14 mouse cellular contexts compared by ENCODE assay signal in genomic region chr1:37337273-37337672, GRCm38 (mm10).
"Had no signal": no experiment of that assay in that cellular context is flagged by ENCODE, and none has a peak within 500 bp of the region (broad histone marks: within the 10 kb centered on the region; RNA-seq: fewer than 3 reads in every experiment).

No protein-coding gene starts in this region.

- H3K27me3 ChIP-seq: limb, embryonic 12.5 days; liver, embryonic 13.5 days; midbrain, embryonic 15.5 days; neural tube, embryonic 13.5 days had no signal

- H3K36me3 ChIP-seq: limb, embryonic 12.5 days; midbrain, embryonic 10.5 days; midbrain, embryonic 15.5 days; neural tube, embryonic 13.5 days had no signal

- H3K4me2 ChIP-seq: limb, embryonic 12.5 days; liver, embryonic 13.5 days; midbrain, embryonic 15.5 days; neural tube, embryonic 13.5 days had no signal

- H3K9me3 ChIP-seq: limb, embryonic 12.5 days; liver, embryonic 13.5 days; midbrain, embryonic 10.5 days; midbrain, embryonic 15.5 days; neural tube, embryonic 13.5 days had no signal

- H3K27ac ChIP-seq: kidney, postnatal 0 days; layer of hippocampus, adult 2 months; limb, embryonic 12.5 days; liver, embryonic 13.5 days; midbrain, embryonic 10.5 days; midbrain, embryonic 15.5 days; neural tube, embryonic 13.5 days had no signal

- DNase-seq: kidney, adult 8-10 months; kidney, postnatal 4 days; liver; liver, embryonic 13.5 days; liver, postnatal 0 days; retina, postnatal 1 day; right cerebral cortex, postnatal 14 days; thymus, postnatal 4 days had no signal

- H3K4me1 ChIP-seq: midbrain, embryonic 10.5 days had no signal

- ATAC-seq: liver, postnatal 0 days; midbrain, embryonic 15.5 days had no signal

- H3K4me3 ChIP-seq: layer of hippocampus, adult 2 months; limb, embryonic 12.5 days; liver, embryonic 13.5 days; midbrain, embryonic 10.5 days; midbrain, embryonic 15.5 days; neural tube, embryonic 13.5 days had no signal

- H3K9ac ChIP-seq: limb, embryonic 12.5 days; liver, embryonic 13.5 days; liver, postnatal 0 days; midbrain, embryonic 15.5 days; neural tube, embryonic 13.5 days had no signal
